Comparison of ENCODE assay signal across 8 mouse cellular contexts in the genomic region with DNA sequence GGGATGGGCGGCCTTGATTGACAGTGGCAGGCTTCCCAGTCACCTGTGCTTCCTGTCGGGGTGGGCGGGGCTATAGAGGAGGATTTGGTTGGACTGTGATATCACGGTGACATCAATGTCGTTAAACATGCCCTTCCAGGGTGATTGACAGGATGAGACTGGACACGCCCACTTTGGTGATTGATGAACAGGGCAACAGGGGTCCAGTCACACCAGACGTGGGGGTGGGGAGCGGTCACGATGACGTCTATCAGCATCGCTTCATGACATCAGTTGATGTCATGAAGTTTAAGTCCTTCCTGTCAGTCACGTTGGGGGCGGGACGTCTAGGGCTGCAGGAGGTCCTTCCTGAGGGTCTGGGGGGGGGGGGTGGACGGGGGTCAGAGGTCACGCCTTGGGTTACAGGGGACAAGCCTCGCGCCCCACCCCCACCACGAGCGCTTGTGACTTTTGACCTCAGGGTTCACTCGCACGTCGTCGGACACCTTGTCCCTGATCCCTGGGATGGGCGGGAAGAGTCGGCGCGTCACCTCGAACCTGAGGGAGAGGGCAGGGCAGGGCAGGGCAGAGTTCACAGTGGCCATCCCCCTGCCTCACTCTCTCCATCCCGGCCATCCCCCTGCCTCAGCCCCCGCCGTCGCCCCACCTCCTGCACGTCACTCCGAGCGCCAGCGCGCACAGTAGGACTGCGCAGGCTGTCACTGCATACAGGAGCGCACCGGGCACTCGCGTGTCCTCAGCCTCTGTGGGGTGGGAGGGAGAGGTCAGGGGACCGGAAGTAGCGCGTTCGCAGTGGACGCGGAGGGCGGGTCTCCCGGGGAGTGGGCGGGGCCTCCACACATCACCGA. TPM values are rescaled to one million over a fixed set of nuclear protein-coding genes. Genes with fewer than 3 reads are reported as not detected.
A peak's percentile ranks its signal among the peaks of the same experiment; 100 is the strongest.
DNase-seq lines count a peak whose midpoint lies in the region; ATAC-seq and TF ChIP-seq lines count a peak whose summit lies in the region.

No protein-coding gene starts in this region.

- peak overlapping the region; percentile 22; the same call in 1 of the 2 replicates for H3K9ac ChIP-seq in embryonic facial prominence, embryonic 11.5 days (replicated peaks; ENCODE audit: low read length)
- no peak overlapping the region for H3K9ac ChIP-seq in intestine, embryonic 14.5 days (ENCODE audit: low read length)
- 0 out of 2 replicates have a peak overlapping the region, but pooled peaks have one; percentile 1 for H3K9ac ChIP-seq in liver, embryonic 12.5 days

- peak; percentile 37 for ATAC-seq in embryonic facial prominence, embryonic 11.5 days (replicated peaks; ENCODE audit: insufficient number of reproducible peaks, low FRiP score, low TSS enrichment, low read depth)
- peak; percentile 4 for ATAC-seq in intestine, embryonic 14.5 days (replicated peaks; ENCODE audit: low FRiP score, low TSS enrichment, low read depth)
- ATAC-seq in liver, embryonic 12.5 days = peak; percentile 21
- no peak for ATAC-seq in activated CD4-positive, CD25-positive, alpha-beta regulatory T cell, adult 4 months

- H3K27ac ChIP-seq in left cerebral cortex, adult 2 months = no peak overlapping the region
- no peak overlapping the region for H3K27ac ChIP-seq in bone marrow, adult 2 months (ENCODE audit: control insufficient read depth, insufficient read depth, low read depth, low read length, poor library complexity)
- H3K27ac ChIP-seq in embryonic facial prominence, embryonic 11.5 days (replicated peaks; ENCODE audit: low read depth, low read length) = no peak overlapping the region
- H3K27ac ChIP-seq in intestine, embryonic 14.5 days (ENCODE audit: low read depth) = no peak overlapping the region
- H3K27ac ChIP-seq in liver, embryonic 12.5 days = no peak overlapping the region

- 67% methylated on average over 53 of the region's 53 CpGs for WGBS in bone marrow, adult 2 months
- 37% methylated on average over 44 of the region's 53 CpGs for WGBS in embryonic facial prominence, embryonic 11.5 days
- 26% methylated on average over 53 of the region's 53 CpGs for WGBS in intestine, embryonic 14.5 days
- 32% methylated on average over 53 of the region's 53 CpGs for WGBS in liver, embryonic 12.5 days (ENCODE audit: insufficient replicate concordance)

- no peaks in the 10 kb centered on the region for H3K36me3 ChIP-seq in embryonic facial prominence, embryonic 11.5 days (replicated peaks; ENCODE audit: control insufficient read depth, insufficient read depth, low read depth, low read length)
- H3K36me3 ChIP-seq in intestine, embryonic 14.5 days (ENCODE audit: control insufficient read depth, insufficient read depth, low read length) = no peaks in the 10 kb centered on the region
- H3K36me3 ChIP-seq in liver, embryonic 12.5 days = no peaks in the 10 kb centered on the region
- no peaks in the 10 kb centered on the region for H3K36me3 ChIP-seq in splenic B cell, adult 2 months (ENCODE audit: control insufficient read depth, insufficient read depth, low read length, poor library complexity, severe bottlenecking)

- peak overlapping the region; percentile 67 for H3K4me3 ChIP-seq in left cerebral cortex, adult 2 months
- H3K4me3 ChIP-seq in bone marrow, adult 2 months (replicated peaks; ENCODE audit: control insufficient read depth, low read depth, low read length) = no peak overlapping the region
- peak overlapping the region; percentile 54 for H3K4me3 ChIP-seq in embryonic facial prominence, embryonic 11.5 days (ENCODE audit: low read depth, low read length)
- H3K4me3 ChIP-seq in intestine, embryonic 14.5 days (ENCODE audit: low read depth, low read length) = peak overlapping the region; percentile 61
- H3K4me3 ChIP-seq in liver, embryonic 12.5 days = peak overlapping the region; percentile 66

- peak; percentile 6; the same call in 1 of the 2 replicates for TF ChIP-seq POLR2A in bone marrow, adult 2 months (IDR thresholded peaks at IDR 0.05; ENCODE audit: borderline replicate concordance, control insufficient read depth, low read depth, low read length)

- H3K4me1 ChIP-seq in bone marrow, adult 2 months (ENCODE audit: control insufficient read depth, insufficient read depth, low read length) = peaks cover 5% of the 10 kb centered on the region
- H3K4me1 ChIP-seq in embryonic facial prominence, embryonic 11.5 days (ENCODE audit: control insufficient read depth, insufficient read depth, low read length) = no peaks in the 10 kb centered on the region
- no peaks in the 10 kb centered on the region for H3K4me1 ChIP-seq in intestine, embryonic 14.5 days (replicated peaks; ENCODE audit: control insufficient read depth, insufficient read depth, low read length)
- peaks cover 30% of the 10 kb centered on the region for H3K4me1 ChIP-seq in liver, embryonic 12.5 days

- intact Hi-C loops in left cerebral cortex, adult 2 months (cut with DNase I) = loop anchor here (10.0 kb wide), 1 partner anchor 340 kb away; a partner anchor contains a TSS

- no peaks in the 10 kb centered on the region for H3K27me3 ChIP-seq in embryonic facial prominence, embryonic 11.5 days (ENCODE audit: control insufficient read depth, insufficient read depth, low read length)
- no peaks in the 10 kb centered on the region for H3K27me3 ChIP-seq in intestine, embryonic 14.5 days (replicated peaks; ENCODE audit: control insufficient read depth, insufficient read depth, low read length)
- H3K27me3 ChIP-seq in liver, embryonic 12.5 days (replicated peaks) = no peaks in the 10 kb centered on the region; the same call in 1 of the 2 replicates
- no peaks in the 10 kb centered on the region for H3K27me3 ChIP-seq in splenic B cell, adult 2 months (ENCODE audit: control insufficient read depth, insufficient read depth, low read length, poor library complexity, severe bottlenecking)

- DNase-seq in left cerebral cortex, adult 2 months (ENCODE audit: extremely low spot score in 1 of 2, low spot score in 2 of 2) = peak; percentile 13 to 15
- no peak for DNase-seq in left cerebral cortex, adult 18-20 months (ENCODE audit: low spot score in 2 of 2)
- peak; percentile 1 for DNase-seq in embryonic facial prominence, embryonic 11.5 days (ENCODE audit: low spot score)
- peak; percentile 58 for DNase-seq in intestine, embryonic 14.5 days (ENCODE audit: low spot score)
- DNase-seq in splenic B cell, adult 2 months (ENCODE audit: low read depth, low spot score) = peak; percentile 46

- peak overlapping the region; percentile 53 for H3K4me2 ChIP-seq in embryonic facial prominence, embryonic 11.5 days (ENCODE audit: low read depth, low read length)
- peak overlapping the region; percentile 61 for H3K4me2 ChIP-seq in intestine, embryonic 14.5 days (ENCODE audit: low read length)
- H3K4me2 ChIP-seq in liver, embryonic 12.5 days = peak overlapping the region; percentile 82

- no peak for TF ChIP-seq CTCF in left cerebral cortex, adult 2 months (IDR thresholded peaks at IDR 0.05)
- no peak for TF ChIP-seq CTCF in bone marrow, adult 2 months (IDR thresholded peaks at IDR 0.05; ENCODE audit: control insufficient read depth, insufficient read depth, low read length)

- H3K9me3 ChIP-seq in embryonic facial prominence, embryonic 11.5 days (replicated peaks; ENCODE audit: control insufficient read depth, low read length) = no peaks in the 10 kb centered on the region
- H3K9me3 ChIP-seq in intestine, embryonic 14.5 days (ENCODE audit: control insufficient read depth, low read length) = 0 out of 2 replicates have a peak, but pooled peaks cover 2% of the 10 kb centered on the region
- peaks cover 3% of the 10 kb centered on the region for H3K9me3 ChIP-seq in liver, embryonic 12.5 days (replicated peaks)

RNA-seq across cellular contexts. Expression of a gene that starts 3.3 kb away (rescaled TPM):
- total RNA-seq in left cerebral cortex, adult 2 months (2021) = 10 to 100 TPM; 35.0 to 44.4 TPM
- 10 to 100 TPM; 30.1 to 34.8 TPM for total RNA-seq in left cerebral cortex, adult 18-20 months (2021)
- 61.7 and 173 TPM in 2 replicates for polyA plus RNA-seq in bone marrow, adult 2 months (2011; ENCODE audit: insufficient read depth, insufficient read length, low replicate concordance, missing spikeins)
- polyA plus RNA-seq in embryonic facial prominence, embryonic 11.5 days (2014; fragmentation: Nextera tagmentation; extraction: Ambion mirVana) = 6.7 and 10.1 TPM in 2 replicates
- 32.0 and 32.6 TPM in 2 replicates for polyA plus RNA-seq in intestine, embryonic 14.5 days (2014; fragmentation: Nextera tagmentation; extraction: Ambion mirVana)
- 14.2 and 15.9 TPM in 2 replicates for polyA plus RNA-seq in liver, embryonic 12.5 days (2016; fragmentation: Nextera tagmentation; extraction: Ambion mirVana)
- polyA plus RNA-seq in activated CD4-positive, CD25-positive, alpha-beta regulatory T cell, adult 4 months (2017; shearing (Covaris generic)) = 1 to 10 TPM in 1 of 2 experiments, under 1 TPM in 1; 0.67 to 2.2 TPM

RNA-seq across cellular contexts. Expression of a gene that starts 41.2 kb away (rescaled TPM):
- total RNA-seq in left cerebral cortex, adult 2 months (2021) = not detected
- not detected for total RNA-seq in left cerebral cortex, adult 18-20 months (2021)
- polyA plus RNA-seq in bone marrow, adult 2 months (2011; ENCODE audit: insufficient read depth, insufficient read length, low replicate concordance, missing spikeins) = not detected in 2 replicates
- not detected in 2 replicates for polyA plus RNA-seq in embryonic facial prominence, embryonic 11.5 days (2014; fragmentation: Nextera tagmentation; extraction: Ambion mirVana)
- not detected in 2 replicates for polyA plus RNA-seq in intestine, embryonic 14.5 days (2014; fragmentation: Nextera tagmentation; extraction: Ambion mirVana)
- polyA plus RNA-seq in liver, embryonic 12.5 days (2016; fragmentation: Nextera tagmentation; extraction: Ambion mirVana) = not detected in 2 replicates
- not detected for polyA plus RNA-seq in activated CD4-positive, CD25-positive, alpha-beta regulatory T cell, adult 4 months (2017; shearing (Covaris generic))

RNA-seq across cellular contexts. Expression of a gene that starts 48.8 kb away (rescaled TPM):
- total RNA-seq in left cerebral cortex, adult 2 months (2021) = under 1 TPM in 1 of 2 experiments, not detected in 1; 0.25 TPM
- not detected for total RNA-seq in left cerebral cortex, adult 18-20 months (2021)
- not detected in 2 replicates for polyA plus RNA-seq in bone marrow, adult 2 months (2011; ENCODE audit: insufficient read depth, insufficient read length, low replicate concordance, missing spikeins)
- 0.56 TPM in 1 of 2 replicates, not detected in the other for polyA plus RNA-seq in embryonic facial prominence, embryonic 11.5 days (2014; fragmentation: Nextera tagmentation; extraction: Ambion mirVana)
- 0.24 and 0.40 TPM in 2 replicates for polyA plus RNA-seq in intestine, embryonic 14.5 days (2014; fragmentation: Nextera tagmentation; extraction: Ambion mirVana)
- 0.17 TPM in 1 of 2 replicates, not detected in the other for polyA plus RNA-seq in liver, embryonic 12.5 days (2016; fragmentation: Nextera tagmentation; extraction: Ambion mirVana)
- not detected for polyA plus RNA-seq in activated CD4-positive, CD25-positive, alpha-beta regulatory T cell, adult 4 months (2017; shearing (Covaris generic))

Comparison
In these comparisons a context has a peak if more than half of its experiments do, and no peak if none do; other contexts are left out.
1. DNase-seq: peak in left cerebral cortex, adult 2 months (2 of 2), embryonic facial prominence, embryonic 11.5 days (single experiment), intestine, embryonic 14.5 days (single experiment) and splenic B cell, adult 2 months (single experiment); none in left cerebral cortex, adult 18-20 months (0 of 2).
2. Peak in every context shown above with its lines, with median percentiles within 50 percentile points of each other: H3K4me2 ChIP-seq.